Mouse (Mus musculus) hindbrain, embryonic 11.5 days (tissue): ENCODE measurements around the gene Copz2. TPM values are rescaled to one million over a fixed set of nuclear protein-coding genes. Genes with fewer than 3 reads are reported as not detected.
"Not testable (repeated sequence)": the region's sequence is repeated elsewhere in the genome, so short reads cannot be mapped to it uniquely, and the experiment has no call there.

Experiments used
- ATAC-seq: fragments of 200-750 bp; cut with Nextera tagmentation; 2 replicates; pipeline ENCODE4 v1.8.0; 2017; ENCODE audit warnings: mild to moderate bottlenecking, moderate TSS enrichment, moderate library complexity; ENCODE audit not compliant: low FRiP score
- DNase-seq: peaks from one replicate; pipeline ENCODE4 v3.0.0-alpha.2; 2015; ENCODE audit warnings: low spot score
- H3K27ac ChIP-seq: fragments of 300-500 bp; sonication (generic); 2 replicates; pipeline ENCODE4 v1.5.1; 2014; ENCODE audit warnings: mild to moderate bottlenecking, low read depth, low read length
- H3K27me3 ChIP-seq: fragments of 300-500 bp; sonication (generic); 2 replicates; pipeline ENCODE4 v1.6.1; 2014; ENCODE audit warnings: mild to moderate bottlenecking, low read length, moderate library complexity, mixed read lengths; ENCODE audit not compliant: control insufficient read depth, insufficient read depth
- H3K36me3 ChIP-seq: fragments of 300-500 bp; sonication (generic); 2 replicates; pipeline ENCODE4 v1.6.1; 2014; ENCODE audit warnings: mild to moderate bottlenecking, low read length, moderate library complexity, mixed read lengths; ENCODE audit not compliant: control insufficient read depth, insufficient read depth
- H3K4me1 ChIP-seq: fragments of 300-500 bp; sonication (generic); replicated peaks from 2 replicates; pipeline ENCODE4 v1.6.1; 2014; ENCODE audit warnings: low read length, mixed read lengths; ENCODE audit not compliant: control insufficient read depth, insufficient read depth
- H3K4me2 ChIP-seq: fragments of 300-500 bp; sonication (generic); replicated peaks from 2 replicates; pipeline ENCODE4 v1.6.1; 2014; ENCODE audit warnings: mild to moderate bottlenecking, low read depth, low read length
- H3K4me3 ChIP-seq: fragments of 300-500 bp; sonication (generic); 2 replicates; pipeline ENCODE4 v1.5.1; 2014; ENCODE audit warnings: low read depth, low read length
- H3K9ac ChIP-seq: fragments of 300-500 bp; sonication (generic); 2 replicates; pipeline ENCODE4 v1.6.1; 2014; ENCODE audit warnings: low read depth, low read length
- H3K9me3 ChIP-seq: fragments of 300-500 bp; sonication (generic); 2 replicates; pipeline ENCODE4 v1.6.1; 2016; ENCODE audit warnings: low read length; ENCODE audit not compliant: control insufficient read depth
- WGBS: fragments of 180-500 bp; shearing (Covaris S2); extraction: QIAGEN DNeasy Blood & Tissue Kit; methylation state at CpG from one replicate; pipeline ENCODE4 v1.1.7; 2014; 5-methylcytosine and 5-hydroxymethylcytosine counted together
- polyA plus RNA-seq: library from polyadenylated mRNA; unstranded; fragments of >200 nt; fragmentation: Nextera tagmentation; extraction: Ambion mirVana; gene quantifications from 2 replicates; pipeline ENCODE4 v1.2.1, GENCODE M21; 2014

The Copz2 gene
- 49.6 and 62.8 TPM in 2 replicates for polyA plus RNA-seq

GRCm38 (mm10) chr11:96849681-96850467, at the start of gene Copz2:
Gene Copz2 (plus strand): TSS chr11:96849870.
- Histone ChIP-seq H3K9ac (peak within 1 kb of the TSS; percentile 57), H3K4me3 (peak within 1 kb of the TSS; percentile 47), H3K4me2 (peak within 1 kb of the TSS; percentile 78), H3K27me3 (no peaks in the 10 kb centered on the region), H3K36me3 (no peaks in the 10 kb centered on the region), H3K4me1 (no peaks in the 10 kb centered on the region), H3K27ac (no peak within 1 kb of the TSS), H3K9me3 (no peaks in the 10 kb centered on the region)
- peak; percentile 57 for DNase-seq
- peak; percentile 59; the same call in 1 of the 2 replicates for ATAC-seq
- WGBS: 2% methylated on average over 51 of the region's 60 CpGs

- H3K36me3 ChIP-seq: peaks cover 16% of the 10 kb centered on the region
- H3K27me3 ChIP-seq: no peaks in the 10 kb centered on the region
- H3K27ac ChIP-seq: no peak overlapping the region
- DNase-seq: no peak
- no peaks in the 10 kb centered on the region for H3K9me3 ChIP-seq
- WGBS: 93% methylated on average over 5 of the region's 5 CpGs
- H3K4me1 ChIP-seq: no peaks in the 10 kb centered on the region
- no peak overlapping the region for H3K9ac ChIP-seq
- no peak for ATAC-seq
- no peak overlapping the region for H3K4me3 ChIP-seq
- H3K4me2 ChIP-seq: no peak overlapping the region
Observed at GRCm38 (mm10) chr11:96805606-96806005, 44.1 kb upstream of the Copz2 start.

GRCm38 (mm10) chr11:96808066-96808465, 41.6 kb upstream of the Copz2 start:
- ATAC-seq (no peak), DNase-seq (no peak)
- no peak overlapping the region for H3K9ac ChIP-seq
- 70% methylated on average over 1 of the region's 1 CpGs for WGBS
- no peak overlapping the region for H3K4me3 ChIP-seq
- H3K4me1 ChIP-seq: no peaks in the 10 kb centered on the region
- H3K4me2 ChIP-seq: no peak overlapping the region
- no peaks in the 10 kb centered on the region for H3K27me3 ChIP-seq
- H3K36me3 ChIP-seq: peaks cover 18% of the 10 kb centered on the region
- H3K9me3 ChIP-seq: no peaks in the 10 kb centered on the region
- no peak overlapping the region for H3K27ac ChIP-seq

DNA sequence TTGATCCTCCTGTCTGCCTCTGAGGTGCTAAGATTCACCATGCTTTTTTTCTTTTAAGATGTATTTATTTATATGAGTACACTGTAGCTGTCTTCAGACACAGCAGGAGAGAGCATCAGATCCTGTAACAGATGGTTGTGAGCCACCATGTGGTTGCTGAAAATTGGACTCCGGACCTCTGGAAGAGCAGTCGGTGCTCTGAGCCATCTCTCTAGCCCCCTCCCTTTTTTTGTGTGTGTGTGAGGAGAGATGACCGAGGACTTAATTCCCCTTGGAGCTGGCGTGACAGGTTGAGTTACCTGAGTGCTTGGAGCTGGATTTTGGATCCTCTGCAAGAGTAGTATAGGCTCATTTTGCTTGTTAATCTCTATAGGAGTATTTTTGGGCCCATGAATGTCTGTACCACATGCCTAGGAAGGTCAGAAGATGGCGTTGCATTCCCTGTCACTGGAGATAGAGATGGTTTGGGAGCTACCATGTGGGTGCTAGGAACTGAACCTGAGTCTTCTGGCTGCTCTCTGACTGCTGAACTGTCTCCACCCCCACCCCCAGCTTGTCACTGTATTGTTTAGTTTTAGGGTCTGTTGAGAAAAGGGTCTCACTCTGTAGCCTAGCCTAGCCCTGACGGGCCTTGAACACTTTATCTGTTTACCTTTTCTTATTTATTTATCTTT, 40.0 kb upstream of the Copz2 start:
- Histone ChIP-seq H3K27ac (no peak overlapping the region), H3K4me1 (no peaks in the 10 kb centered on the region), H3K27me3 (no peaks in the 10 kb centered on the region), H3K4me2 (no peak overlapping the region), H3K4me3 (no peak overlapping the region), H3K9ac (no peak overlapping the region), H3K36me3 (peaks cover 16% of the 10 kb centered on the region), H3K9me3 (no peaks in the 10 kb centered on the region)
- no peak for DNase-seq
- ATAC-seq: no peak
- WGBS: 92% methylated on average over 6 of the region's 6 CpGs

GRCm38 (mm10) chr11:96811188-96811587, 38.5 kb upstream of the Copz2 start:
- not testable (repeated sequence) for H3K4me1 ChIP-seq, DNase-seq, H3K9me3 ChIP-seq, H3K27me3 ChIP-seq, H3K27ac ChIP-seq, H3K4me2 ChIP-seq, ATAC-seq, H3K4me3 ChIP-seq, H3K36me3 ChIP-seq, H3K9ac ChIP-seq
- WGBS: 91% methylated on average over 1 of the region's 1 CpGs

- Histone ChIP-seq H3K9me3 (no peaks in the 10 kb centered on the region), H3K9ac (no peak overlapping the region), H3K27me3 (no peaks in the 10 kb centered on the region), H3K4me3 (no peak overlapping the region), H3K4me2 (no peak overlapping the region), H3K4me1 (no peaks in the 10 kb centered on the region), H3K36me3 (peaks cover 12% of the 10 kb centered on the region), H3K27ac (no peak overlapping the region)
- ATAC-seq: no peak
- DNase-seq: no peak
- 88% methylated on average over 4 of the region's 4 CpGs for WGBS
Observed at GRCm38 (mm10) chr11:96813455-96813854, 36.2 kb upstream of the Copz2 start.

GRCm38 (mm10) chr11:96813920-96814319, 35.8 kb upstream of the Copz2 start:
- no peak for DNase-seq
- H3K4me1 ChIP-seq: no peaks in the 10 kb centered on the region
- no peaks in the 10 kb centered on the region for H3K27me3 ChIP-seq
- H3K27ac ChIP-seq: no peak overlapping the region
- ATAC-seq: no peak
- no peak overlapping the region for H3K9ac ChIP-seq
- WGBS: 90% methylated on average over 5 of the region's 5 CpGs
- H3K36me3 ChIP-seq: peaks cover 8% of the 10 kb centered on the region
- H3K4me2 ChIP-seq: no peak overlapping the region
- H3K4me3 ChIP-seq: no peak overlapping the region
- no peaks in the 10 kb centered on the region for H3K9me3 ChIP-seq

DNA sequence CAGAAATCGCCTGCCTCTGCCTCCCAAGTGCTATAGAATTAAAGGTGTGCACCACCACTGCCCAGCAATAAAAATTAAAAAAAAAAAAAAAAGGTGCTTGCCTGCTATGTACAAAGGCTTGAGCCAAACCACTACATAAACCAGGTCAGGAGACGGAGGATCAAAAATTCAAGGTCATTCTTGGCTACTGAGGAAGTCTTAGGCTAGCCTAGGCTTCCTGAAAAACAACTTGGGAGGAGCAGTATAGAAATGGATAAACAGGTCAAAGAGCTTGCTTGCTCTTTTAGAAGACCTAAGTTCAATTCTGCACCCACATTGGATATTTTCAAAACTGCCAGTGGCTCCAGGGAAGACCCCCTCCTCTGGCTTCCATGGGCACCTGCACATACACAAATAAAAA, 35.2 kb upstream of the Copz2 start:
- Histone ChIP-seq H3K9me3 (no peaks in the 10 kb centered on the region), H3K27me3 (no peaks in the 10 kb centered on the region), H3K27ac (no peak overlapping the region), H3K4me1 (no peaks in the 10 kb centered on the region), H3K4me3 (no peak overlapping the region), H3K4me2 (no peak overlapping the region), H3K36me3 (peaks cover 6% of the 10 kb centered on the region; the same call in 1 of the 2 replicates), H3K9ac (no peak overlapping the region)
- no peak for ATAC-seq
- WGBS: 92% methylated on average over 2 of the region's 2 CpGs
- DNase-seq: no peak

GRCm38 (mm10) chr11:96815895-96816294, 33.8 kb upstream of the Copz2 start:
- no peak overlapping the region for H3K27ac ChIP-seq
- H3K4me3 ChIP-seq: no peak overlapping the region
- no peaks in the 10 kb centered on the region for H3K4me1 ChIP-seq
- 96% methylated on average over 2 of the region's 2 CpGs for WGBS
- peaks cover 10% of the 10 kb centered on the region; the same call in 1 of the 2 replicates for H3K36me3 ChIP-seq
- DNase-seq (no peak), ATAC-seq (no peak)
- no peaks in the 10 kb centered on the region for H3K27me3 ChIP-seq
- H3K9ac ChIP-seq: no peak overlapping the region
- H3K4me2 ChIP-seq: no peak overlapping the region
- no peaks in the 10 kb centered on the region for H3K9me3 ChIP-seq
